Mouse (Mus musculus) stomach, postnatal 0 days (tissue): ENCODE measurements around the gene Mast4.

Source experiments
- CTCF ChIP-seq: IDR thresholded peaks from 2 replicates; pipeline ENCODE4 v1.5.1; 2016; ENCODE audit warnings: antibody characterized with exemption, low read depth, mild to moderate bottlenecking, moderate library complexity
- EP300 ChIP-seq: optimal IDR thresholded peaks from 2 replicates; pipeline ENCODE3; 2016; ENCODE audit warnings: antibody characterized with exemption

GRCm38 (mm10) chr13:102918616-102919015, 415.7 kb downstream of the Mast4 start:
- TF ChIP-seq CTCF (no peak), EP300 (no peak)
